Mouse (Mus musculus): ENCODE results near the gene B230104I21Rik.

GRCm38 (mm10) chr4:154378876-154379275 is 42.9 kb downstream of the B230104I21Rik start:
- TF ChIP-seq GATA1 (IDR thresholded peaks at IDR 0.05; ENCODE audit: borderline replicate concordance, low read length), result no peak
- TF ChIP-seq FLI1 (IDR thresholded peaks at IDR 0.05; ENCODE audit: low read length), result no peak

All from megakaryocyte, embryonic 14.5 days (primary cell).